Mouse (Mus musculus): ENCODE data around the gene Pabpn1l.
"Not testable (repeated sequence)": the region's sequence is repeated elsewhere in the genome, so short reads cannot be mapped to it uniquely, and the experiment has no call there.

Gene Pabpn1l

GRCm38 (mm10) chr8:122575735-122576647 is 46.5 kb downstream of the Pabpn1l start:
- peak; percentile 57 for DNase-seq (ENCODE audit: low read depth, low spot score)

DNA sequence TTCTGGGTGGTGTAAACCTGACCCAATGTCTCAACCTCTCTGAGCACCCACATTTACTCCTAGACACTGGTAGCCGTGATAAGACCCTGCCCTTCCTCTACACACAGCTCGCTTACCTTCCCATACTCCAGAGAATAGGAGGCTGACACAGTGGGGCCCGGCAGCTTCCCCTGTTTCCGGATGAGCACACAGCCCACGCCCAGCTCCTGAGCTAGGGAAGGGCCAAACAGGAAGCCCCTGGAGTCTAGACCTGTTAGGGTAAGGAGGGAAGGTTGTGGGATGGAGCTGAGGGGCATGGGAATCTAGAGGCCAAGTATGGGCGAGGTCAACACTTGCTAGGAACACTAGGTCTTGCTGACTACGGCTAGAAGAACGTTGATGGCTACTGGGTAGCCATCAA is 47.3 kb downstream of the Pabpn1l start:
- no peak for DNase-seq (ENCODE audit: low read depth, low spot score)

DNA sequence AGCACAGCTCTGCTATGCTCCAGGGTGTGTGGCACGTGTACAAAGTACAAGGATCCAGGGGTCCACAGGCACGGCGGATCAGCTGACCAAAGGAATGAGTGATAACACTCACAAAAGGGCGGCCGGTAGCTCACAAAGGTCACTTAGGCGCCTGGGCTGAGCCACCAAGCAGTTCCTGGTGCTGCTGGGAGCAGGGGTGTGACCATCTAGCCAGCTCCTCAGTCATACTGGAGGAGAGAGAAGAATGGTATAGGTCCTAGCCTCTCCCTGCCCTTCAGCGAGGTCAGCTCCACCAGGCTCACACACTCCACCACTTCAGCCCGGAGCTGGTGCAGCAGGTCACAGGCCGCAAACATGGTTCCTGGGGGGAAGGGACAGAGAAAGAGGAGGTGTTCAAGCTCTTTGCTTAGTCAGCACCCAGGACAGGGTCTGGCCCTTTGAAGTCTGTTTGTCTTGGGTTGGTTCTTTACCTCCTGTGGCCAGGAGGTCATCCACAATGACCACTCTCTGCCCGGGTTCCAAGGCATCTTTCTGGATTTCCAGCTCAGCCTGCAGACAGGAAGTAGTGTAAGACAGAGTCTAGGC is 47.8 kb downstream of the Pabpn1l start:
- DNase-seq (ENCODE audit: low read depth, low spot score): no peak

DNA sequence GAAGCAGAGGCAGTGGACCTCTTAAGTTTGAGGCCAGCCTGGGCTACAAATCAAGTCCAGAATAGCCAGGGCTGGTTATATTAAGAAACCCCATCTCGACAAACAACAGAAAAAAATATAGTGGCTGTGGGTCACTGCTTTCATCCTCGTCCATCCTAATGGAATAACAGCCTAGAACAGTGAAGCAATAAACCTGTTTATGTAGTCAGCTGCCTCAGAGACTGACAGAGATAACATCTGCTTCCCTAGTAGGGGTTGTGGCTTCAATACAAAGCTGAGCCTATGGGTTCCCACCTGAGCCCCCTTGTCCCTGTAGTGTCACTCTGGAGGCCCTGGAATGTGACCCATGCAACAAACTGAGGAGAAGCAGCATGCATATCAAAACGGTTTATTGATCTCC is 48.3 kb downstream of the Pabpn1l start:
- DNase-seq (ENCODE audit: low read depth, low spot score): no peak

DNA sequence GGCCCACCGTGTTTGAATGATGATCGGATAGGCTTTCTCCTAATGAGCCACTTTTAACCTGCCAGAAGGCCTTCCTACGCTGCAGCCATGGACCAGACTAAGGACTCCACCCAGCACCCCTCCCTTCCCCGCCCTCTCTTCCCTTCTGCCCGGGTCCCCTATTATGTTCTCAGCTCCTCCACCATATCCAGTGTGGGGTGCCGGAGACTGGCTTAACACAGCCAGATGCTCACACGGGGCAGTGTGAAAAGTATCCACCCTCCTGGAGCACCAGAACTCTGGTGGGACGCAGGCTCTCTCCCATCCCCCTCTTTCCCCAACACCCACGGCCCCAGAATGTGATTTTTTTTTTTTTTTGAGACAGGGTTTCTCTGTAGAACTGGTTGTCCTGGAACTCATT is 49.0 kb downstream of the Pabpn1l start:
- no peak for DNase-seq (ENCODE audit: low read depth, low spot score)

DNA sequence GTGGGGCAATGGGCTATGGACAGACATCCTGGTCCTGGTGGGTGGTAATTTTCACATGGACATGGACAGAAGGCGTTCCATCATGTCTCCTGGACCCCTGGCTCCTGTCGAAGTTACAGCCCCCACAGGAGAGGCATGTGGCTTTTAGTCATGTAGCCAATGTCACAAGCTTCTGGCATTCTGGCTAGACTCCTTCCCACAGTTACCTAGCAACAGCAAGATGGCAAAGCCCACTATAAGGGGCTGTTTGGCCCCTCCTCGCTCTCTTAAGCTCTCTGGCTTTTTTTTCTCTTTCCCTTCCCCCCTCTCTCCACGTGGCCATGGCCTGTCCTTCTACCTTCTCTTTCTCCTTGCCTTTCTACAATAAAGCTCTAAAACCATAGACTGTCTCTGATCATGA is 49.4 kb downstream of the Pabpn1l start:
- DNase-seq (ENCODE audit: low read depth, low spot score): not testable (repeated sequence)

- DNase-seq (ENCODE audit: low read depth, low spot score): no peak
Measured at GRCm38 (mm10) chr8:122572751-122573150, 49.8 kb downstream of the Pabpn1l start.

DNA sequence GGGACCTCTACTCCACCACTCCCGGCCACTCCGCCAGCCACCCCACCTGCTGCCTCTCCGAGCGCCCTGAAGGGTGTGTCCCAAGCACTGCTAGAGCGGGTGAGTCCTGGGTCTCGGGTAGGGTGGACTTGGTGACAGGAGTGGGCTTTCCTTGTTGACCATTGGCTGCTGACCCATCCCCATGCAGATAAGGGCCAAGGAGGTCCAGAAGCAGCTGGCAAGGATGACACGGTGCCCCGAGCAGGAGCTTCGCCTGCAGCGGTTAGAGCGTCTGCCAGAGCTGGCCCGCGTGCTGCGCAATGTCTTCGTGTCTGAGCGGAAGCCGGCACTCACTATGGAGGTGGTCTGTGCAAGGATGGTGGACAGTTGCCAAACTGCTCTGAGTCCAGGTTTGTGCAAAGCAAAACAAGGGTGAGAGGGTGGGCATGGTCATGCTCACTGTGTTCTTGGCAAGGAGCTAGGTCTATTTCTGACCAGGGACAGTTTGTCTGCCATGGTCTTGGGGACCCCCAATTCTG is 50.7 kb downstream of the Pabpn1l start:
- DNase-seq (ENCODE audit: low read depth, low spot score): no peak

DNA sequence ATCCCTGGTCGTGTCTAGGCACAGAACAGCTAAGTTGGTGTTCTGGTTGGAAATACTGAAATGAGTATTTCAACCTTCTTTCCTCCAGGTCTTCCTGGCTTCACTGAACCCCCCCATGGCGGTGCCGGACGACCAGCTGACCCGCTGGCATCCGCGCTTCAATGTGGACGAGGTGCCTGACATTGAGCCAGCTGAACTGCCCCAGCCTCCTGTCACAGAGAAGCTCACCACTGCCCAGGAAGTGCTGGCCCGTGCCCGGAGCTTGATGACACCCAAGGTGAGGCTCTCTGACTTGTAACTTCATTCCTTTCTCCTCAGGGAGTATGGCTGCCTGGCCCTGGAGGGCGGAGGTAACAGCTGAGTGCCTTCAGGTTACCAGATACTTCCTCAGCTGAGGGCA is 51.4 kb downstream of the Pabpn1l start:
- no peak for DNase-seq (ENCODE audit: low read depth, low spot score)

DNA sequence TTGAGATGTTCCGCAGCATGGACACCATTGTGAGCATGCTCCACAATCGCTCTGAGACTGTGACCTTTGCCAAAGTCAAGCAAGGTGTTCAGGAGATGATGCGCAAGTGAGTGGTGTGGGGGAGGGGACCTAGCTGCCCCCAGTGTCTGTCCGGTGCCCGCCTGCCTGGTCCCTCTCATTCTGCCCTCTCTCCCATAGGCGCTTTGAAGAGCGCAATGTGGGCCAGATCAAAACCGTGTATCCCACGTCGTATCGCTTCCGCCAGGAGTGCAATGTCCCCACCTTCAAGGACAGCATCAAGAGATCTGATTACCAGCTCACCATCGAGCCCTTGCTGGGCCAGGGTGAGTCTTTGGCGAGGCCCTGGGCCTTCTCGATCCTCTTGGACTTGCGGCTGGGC is 52.5 kb downstream of the Pabpn1l start:
- DNase-seq (ENCODE audit: low read depth, low spot score): no peak
